Mouse (Mus musculus) C3H10T1/2 (cell line): ENCODE results near the gene Nol6. TPM values are rescaled to one million over a fixed set of nuclear protein-coding genes. Genes with fewer than 3 reads are reported as not detected.

ENCODE experiments used
- polyA plus RNA-seq, 2 experiments: library from polyadenylated mRNA; unstranded; fragments of >200 nt; fragmentation: generic; extraction: Trizol; gene quantifications; one replicate each; pipeline ENCODE4 v1.2.1; 2012; ENCODE audit warnings: missing spikeins in 2 of 2

The Nol6 gene
- 10 to 100 TPM; 24.8 to 25.1 TPM for polyA plus RNA-seq

DNA sequence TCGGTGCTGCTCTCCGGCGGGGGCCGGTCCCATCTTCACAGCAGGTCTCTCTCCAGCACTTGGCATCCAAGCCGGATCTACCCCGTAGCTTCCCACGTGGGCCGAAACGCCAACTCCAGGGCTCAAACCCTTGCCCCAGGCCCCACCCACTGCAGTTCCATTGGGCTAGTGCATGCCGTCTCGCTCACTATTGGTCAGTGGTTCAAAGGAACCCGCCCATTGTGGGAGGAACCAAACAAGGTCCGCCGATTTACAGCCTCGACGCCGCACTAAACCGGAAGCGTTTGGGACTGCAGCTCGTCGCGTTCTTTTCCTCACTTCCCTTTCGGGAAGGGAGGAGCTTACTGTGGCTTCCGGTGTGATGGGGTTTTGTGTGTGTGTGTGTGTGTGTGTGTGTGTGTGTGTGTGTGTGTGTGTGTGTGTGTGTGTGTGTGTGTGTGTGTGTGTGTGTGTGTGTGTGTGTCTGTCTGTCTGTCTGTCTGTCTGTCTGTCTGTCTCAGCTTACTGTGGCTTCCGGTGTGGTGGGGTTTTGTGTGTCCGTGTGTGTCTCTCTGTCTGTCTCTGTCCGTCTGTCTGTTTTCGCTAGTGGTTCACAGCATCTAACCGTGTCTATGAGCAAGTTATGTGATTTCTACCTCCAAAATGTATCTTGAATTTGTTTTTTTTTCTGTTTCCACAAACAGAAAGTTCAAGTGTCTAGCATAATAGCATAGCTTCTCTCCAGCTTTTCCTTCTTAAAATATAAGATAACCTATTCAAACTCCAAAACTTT lies at the start of gene Nol6:
TSS of gene Nol6 (minus strand) at position 276 of the 772 bp plus-strand sequence.

GRCm38 (mm10) chr4:41135711-41136453 lies 11.6 kb upstream of the Nol6 start, which contains the start of gene Ube2r2:
Ube2r2 (plus strand) TSS chr4:41135743.

GRCm38 (mm10) chr4:41097871-41098576 lies 26.2 kb downstream of the Nol6 start, which contains the start of gene Aqp3:
Aqp3 (minus strand) TSS chr4:41098183.

Other genes with a start within 250 kb of the Nol6 start
- under 1 TPM in 1 of 2 experiments, not detected in 1; 0.31 TPM for gene Spink4, start 204.4 kb downstream of the Nol6 start, polyA plus RNA-seq
- 100 to 1,000 TPM; 148 TPM for gene Bag1, start 176.2 kb downstream of the Nol6 start, polyA plus RNA-seq
- 10 to 100 TPM in 1 of 2 experiments, 1 to 10 TPM in 1; 5.7 to 39.6 TPM for gene Chmp5, start 176.0 kb downstream of the Nol6 start, polyA plus RNA-seq
- gene Nfx1, start 153.5 kb downstream of the Nol6 start, polyA plus RNA-seq, result 10 to 100 TPM in 1 of 2 experiments, 1 to 10 TPM in 1; 7.2 to 30.1 TPM
- under 1 TPM in 1 of 2 experiments, not detected in 1; 0.06 TPM for gene Aqp7, start 76.3 kb downstream of the Nol6 start, polyA plus RNA-seq
- gene Aqp3, start 26.3 kb downstream of the Nol6 start, polyA plus RNA-seq, result 1 to 10 TPM in 1 of 2 experiments, under 1 TPM in 1; 0.60 to 1.5 TPM
- 100 to 1,000 TPM in 1 of 2 experiments, 10 to 100 TPM in 1; 67.4 to 164 TPM for gene Ube2r2, start 11.3 kb upstream of the Nol6 start, polyA plus RNA-seq
- 10 to 100 TPM; 45.2 to 65.2 TPM for gene Ubap2, start 150.7 kb upstream of the Nol6 start, polyA plus RNA-seq
- gene Dcaf12, start 190.4 kb upstream of the Nol6 start, polyA plus RNA-seq, result 10 to 100 TPM; 12.8 to 21.2 TPM
- 10 to 100 TPM in 1 of 2 experiments, 1 to 10 TPM in 1; 9.8 to 30.3 TPM for gene Ubap1, start 224.5 kb upstream of the Nol6 start, polyA plus RNA-seq